Mouse (Mus musculus) neural tube, embryonic 14.5 days (tissue): ENCODE measurements around the gene Alg12. TPM values are rescaled to one million over a fixed set of nuclear protein-coding genes. Genes with fewer than 3 reads are reported as not detected.

Experiments
- ATAC-seq: fragments of 200-750 bp; cut with Nextera tagmentation; 2 replicates; pipeline ENCODE4 v1.8.0; 2017; ENCODE audit warnings: low read depth, mild to moderate bottlenecking, moderate TSS enrichment, moderate library complexity
- H3K27ac ChIP-seq: fragments of 300-500 bp; sonication (generic); 2 replicates; pipeline ENCODE4 v1.5.1; 2014; ENCODE audit warnings: low read depth, mild to moderate bottlenecking, control low read depth, low read length, moderate library complexity, mixed read lengths
- H3K27me3 ChIP-seq: fragments of 300-500 bp; sonication (generic); 2 replicates; pipeline ENCODE4 v1.6.1; 2014; ENCODE audit warnings: low read length; ENCODE audit not compliant: control insufficient read depth, insufficient read depth
- H3K36me3 ChIP-seq: fragments of 300-500 bp; sonication (generic); 2 replicates; pipeline ENCODE4 v1.6.1; 2014; ENCODE audit warnings: low read length, mixed read lengths; ENCODE audit not compliant: control insufficient read depth, insufficient read depth
- H3K4me1 ChIP-seq: fragments of 300-500 bp; sonication (generic); 2 replicates; pipeline ENCODE4 v1.6.1; 2014; ENCODE audit warnings: low read length; ENCODE audit not compliant: control insufficient read depth, insufficient read depth
- H3K4me2 ChIP-seq: fragments of 300-500 bp; sonication (generic); 2 replicates; pipeline ENCODE4 v1.6.1; 2014; ENCODE audit warnings: mild to moderate bottlenecking, low read depth, low read length, control low read depth
- H3K4me3 ChIP-seq: fragments of 300-500 bp; sonication (generic); 2 replicates; pipeline ENCODE4 v1.5.1; 2014; ENCODE audit warnings: low read depth, low read length, control low read depth, mixed read lengths
- H3K9ac ChIP-seq: fragments of 300-500 bp; sonication (generic); replicated peaks from 2 replicates; pipeline ENCODE4 v1.6.1; 2014; ENCODE audit warnings: low read depth, mild to moderate bottlenecking, control low read depth, low read length, mixed read lengths
- H3K9me3 ChIP-seq: fragments of 300-500 bp; sonication (generic); 2 replicates; pipeline ENCODE4 v1.6.1; 2016; ENCODE audit warnings: low read length; ENCODE audit not compliant: control insufficient read depth
- WGBS: fragments of 180-500 bp; shearing (Covaris S2); extraction: QIAGEN DNeasy Blood & Tissue Kit; methylation state at CpG from one replicate; pipeline ENCODE4 v1.1.7; 2014; 5-methylcytosine and 5-hydroxymethylcytosine counted together
- polyA plus RNA-seq: library from polyadenylated mRNA; unstranded; fragments of >200 nt; fragmentation: Nextera tagmentation; extraction: Ambion mirVana; gene quantifications from 2 replicates; pipeline ENCODE4 v1.2.1, GENCODE M21; 2014

Alg12 gene
- polyA plus RNA-seq, 1 experiment from 2014 or later: 8.1 TPM

DNA sequence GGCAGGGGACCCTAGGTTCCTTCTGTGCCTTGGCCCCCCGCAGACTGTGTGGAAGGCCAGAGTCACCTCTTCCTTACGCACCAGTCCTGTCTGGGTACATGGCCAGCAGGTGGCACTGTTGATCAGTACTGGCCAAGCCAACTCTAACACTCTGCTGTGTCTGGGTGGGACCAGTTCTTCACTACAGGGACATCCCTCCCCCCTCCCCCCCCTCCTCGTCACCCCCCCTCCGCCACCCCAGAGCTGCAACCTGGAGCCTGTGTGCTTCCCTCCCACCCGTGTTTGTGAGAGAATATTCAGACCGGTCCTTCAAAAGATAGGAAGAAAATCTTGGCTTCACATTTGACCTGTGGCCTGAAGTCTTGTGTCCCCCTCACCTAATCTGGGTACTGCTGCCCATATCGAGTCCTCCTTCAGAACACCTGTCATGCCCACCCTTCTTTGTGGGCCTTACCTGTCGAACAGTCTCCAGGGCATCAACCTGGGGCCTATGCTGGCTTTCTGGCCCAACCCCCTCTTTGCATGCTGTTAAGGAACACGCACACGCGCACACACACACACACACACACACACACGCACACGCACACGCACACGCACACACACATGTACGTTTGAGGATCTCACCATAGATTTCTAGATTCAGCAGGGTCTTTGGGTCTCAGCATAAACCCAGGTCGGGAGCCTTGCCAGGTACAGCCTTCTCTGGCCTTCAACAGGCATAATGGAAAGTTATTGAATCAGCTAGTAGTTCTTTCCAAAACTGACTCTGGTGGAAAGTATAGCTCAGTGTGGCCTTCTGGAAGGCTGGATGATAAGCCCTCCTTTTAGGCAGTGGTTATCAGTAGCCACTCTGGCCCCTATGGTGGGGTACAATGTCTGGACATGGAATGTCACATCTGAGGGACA is 9.9 kb upstream of the Alg12 start:
- peak; percentile 91 for ATAC-seq
- Histone ChIP-seq H3K27ac (no peak overlapping the region), H3K9me3 (no peaks in the 10 kb centered on the region), H3K4me1 (no peaks in the 10 kb centered on the region), H3K4me2 (no peak overlapping the region), H3K9ac (no peak overlapping the region), H3K36me3 (peaks cover 28% of the 10 kb centered on the region), H3K27me3 (no peaks in the 10 kb centered on the region), H3K4me3 (no peak overlapping the region)
- 59% methylated on average over 17 of the region's 17 CpGs for WGBS

- H3K27me3 ChIP-seq: no peaks in the 10 kb centered on the region
- H3K4me3 ChIP-seq: no peak overlapping the region
- H3K4me1 ChIP-seq: no peaks in the 10 kb centered on the region
- peak; percentile 25; the same call in 1 of the 2 replicates for ATAC-seq
- H3K36me3 ChIP-seq: peaks cover 32% of the 10 kb centered on the region
- no peaks in the 10 kb centered on the region for H3K9me3 ChIP-seq
- H3K4me2 ChIP-seq: no peak overlapping the region
- H3K27ac ChIP-seq: no peak overlapping the region
- WGBS: 29% methylated on average over 9 of the region's 9 CpGs
- no peak overlapping the region for H3K9ac ChIP-seq
Observed at GRCm38 (mm10) chr15:88827991-88828799, 9.1 kb upstream of the Alg12 start.

DNA sequence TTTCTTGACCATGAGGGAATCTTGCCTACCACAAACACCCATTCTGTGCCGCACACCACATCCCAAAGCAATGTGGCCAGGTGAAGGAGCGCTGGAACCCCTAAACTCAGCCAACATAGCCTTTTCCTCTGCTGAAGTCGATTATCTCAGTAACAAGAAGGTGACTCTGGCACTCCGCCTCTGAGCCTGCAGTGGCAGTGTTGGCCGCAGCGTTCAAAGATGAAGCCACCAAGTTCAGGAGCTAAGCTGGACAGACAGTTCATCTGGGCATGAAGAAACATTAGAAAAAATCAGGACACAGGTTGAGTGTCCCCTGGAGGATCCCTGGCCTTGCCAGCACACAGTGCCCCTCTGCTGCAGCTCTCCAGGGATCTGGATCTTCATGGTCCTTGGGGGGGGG is 8.3 kb upstream of the Alg12 start:
- no peaks in the 10 kb centered on the region for H3K4me1 ChIP-seq
- no peak overlapping the region for H3K27ac ChIP-seq
- no peaks in the 10 kb centered on the region for H3K27me3 ChIP-seq
- no peak for ATAC-seq
- WGBS: 90% methylated on average over 6 of the region's 6 CpGs
- H3K4me2 ChIP-seq: no peak overlapping the region
- no peak overlapping the region for H3K4me3 ChIP-seq
- no peaks in the 10 kb centered on the region for H3K9me3 ChIP-seq
- H3K9ac ChIP-seq: no peak overlapping the region
- peaks cover 37% of the 10 kb centered on the region for H3K36me3 ChIP-seq

- Histone ChIP-seq H3K4me1 (peaks cover 11% of the 10 kb centered on the region), H3K27ac (no peak overlapping the region), H3K27me3 (no peaks in the 10 kb centered on the region), H3K4me2 (no peak overlapping the region), H3K9ac (no peak overlapping the region), H3K4me3 (no peak overlapping the region), H3K36me3 (peaks cover 43% of the 10 kb centered on the region), H3K9me3 (no peaks in the 10 kb centered on the region)
- ATAC-seq: no peak
- WGBS: 96% methylated on average over 5 of the region's 5 CpGs
Observed at GRCm38 (mm10) chr15:88823376-88823775, 4.3 kb upstream of the Alg12 start.

GRCm38 (mm10) chr15:88822513-88822912 is 3.4 kb upstream of the Alg12 start:
- H3K4me3 ChIP-seq: no peak overlapping the region
- H3K36me3 ChIP-seq: peaks cover 43% of the 10 kb centered on the region
- ATAC-seq: no peak
- H3K27me3 ChIP-seq: no peaks in the 10 kb centered on the region
- H3K27ac ChIP-seq: no peak overlapping the region
- 95% methylated on average over 7 of the region's 7 CpGs for WGBS
- H3K4me1 ChIP-seq: peaks cover 11% of the 10 kb centered on the region
- H3K9ac ChIP-seq: no peak overlapping the region
- no peaks in the 10 kb centered on the region for H3K9me3 ChIP-seq
- no peak overlapping the region for H3K4me2 ChIP-seq

DNA sequence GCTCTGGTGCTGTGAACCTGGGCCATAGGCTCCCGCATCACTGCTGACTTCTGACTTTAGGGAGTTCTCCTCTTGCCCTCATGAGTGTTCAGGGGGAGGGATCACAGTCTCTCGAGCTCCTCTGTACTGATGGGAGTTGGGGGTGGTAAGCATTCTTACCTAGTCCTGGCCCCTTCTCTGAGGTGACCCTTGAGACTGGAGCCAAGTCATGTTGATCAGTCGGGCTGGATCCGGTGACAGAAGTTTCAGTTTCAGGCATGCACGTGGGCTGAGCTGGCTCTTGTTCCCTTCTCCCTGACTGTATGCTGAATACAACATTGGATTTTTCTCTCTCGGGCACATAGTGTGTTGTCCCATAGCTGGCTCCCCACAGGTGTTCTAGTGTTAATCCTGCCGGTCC is 2.3 kb upstream of the Alg12 start:
- Histone ChIP-seq H3K4me3 (no peak overlapping the region), H3K27ac (no peak overlapping the region), H3K9me3 (no peaks in the 10 kb centered on the region), H3K4me1 (peaks cover 11% of the 10 kb centered on the region), H3K9ac (no peak overlapping the region), H3K36me3 (peaks cover 36% of the 10 kb centered on the region), H3K4me2 (no peak overlapping the region), H3K27me3 (no peaks in the 10 kb centered on the region)
- ATAC-seq: no peak
- 91% methylated on average over 7 of the region's 7 CpGs for WGBS

DNA sequence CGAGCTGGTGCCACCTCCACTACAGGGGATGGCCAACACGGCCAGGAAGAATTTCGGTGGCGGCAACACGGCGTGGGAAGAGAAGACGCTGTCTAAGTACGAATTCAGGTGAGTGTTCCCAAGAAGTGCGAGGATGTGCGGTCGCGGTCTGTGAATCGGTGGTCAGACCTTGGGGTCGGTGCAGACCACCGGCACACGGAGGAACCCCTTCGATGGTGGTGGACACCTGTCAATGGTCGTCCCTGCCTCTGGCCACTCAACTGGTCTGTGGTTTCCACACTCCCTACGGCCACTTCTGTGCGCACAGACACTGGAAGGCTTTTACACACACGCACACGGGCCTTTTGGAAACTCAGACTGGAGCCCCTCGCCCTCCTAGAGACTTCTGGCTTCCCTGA is 787 bp upstream of the Alg12 start:
- H3K9me3 ChIP-seq: no peaks in the 10 kb centered on the region
- H3K4me1 ChIP-seq: peaks cover 11% of the 10 kb centered on the region
- WGBS: 1% methylated on average over 23 of the region's 23 CpGs
- no peaks in the 10 kb centered on the region for H3K27me3 ChIP-seq
- H3K27ac ChIP-seq: peak overlapping the region; percentile 64
- peak overlapping the region; percentile 81 for H3K9ac ChIP-seq
- peak overlapping the region; percentile 77 for H3K4me3 ChIP-seq
- no peak; the same call in 1 of the 2 replicates for ATAC-seq
- peaks cover 26% of the 10 kb centered on the region for H3K36me3 ChIP-seq
- H3K4me2 ChIP-seq: peak overlapping the region; percentile 82

DNA sequence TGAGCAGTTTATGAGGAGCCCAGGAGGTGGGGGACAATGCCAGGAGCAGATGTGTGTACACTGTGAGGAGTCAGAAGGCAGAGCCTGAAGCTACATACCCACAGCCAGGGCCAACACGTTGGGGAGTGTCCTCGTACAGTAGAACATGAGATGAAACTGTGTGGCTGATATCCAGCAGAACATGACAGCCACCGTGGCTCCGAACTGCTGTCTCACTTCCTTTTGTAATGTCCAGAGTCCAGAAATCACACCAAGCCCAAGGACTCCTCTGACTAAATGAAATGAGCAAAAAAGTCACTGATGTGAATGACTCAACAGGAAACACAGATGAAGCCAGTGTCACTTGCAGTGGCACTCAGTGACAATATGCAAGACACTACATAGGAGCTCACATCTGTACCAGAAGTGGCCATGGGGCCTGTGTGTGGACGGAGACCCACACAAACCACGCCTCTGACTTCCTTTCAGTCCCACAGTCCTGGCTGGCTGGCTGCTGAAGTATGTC is 3.9 kb downstream of the Alg12 start:
- Histone ChIP-seq H3K9ac (no peak overlapping the region), H3K4me3 (no peak overlapping the region), H3K27ac (no peak overlapping the region), H3K36me3 (peaks cover 20% of the 10 kb centered on the region; the same call in 1 of the 2 replicates), H3K4me1 (peaks cover 3% of the 10 kb centered on the region), H3K4me2 (no peak overlapping the region), H3K27me3 (no peaks in the 10 kb centered on the region), H3K9me3 (no peaks in the 10 kb centered on the region)
- 95% methylated on average over 6 of the region's 6 CpGs for WGBS
- ATAC-seq: no peak
